Mouse (Mus musculus): ENCODE data around the gene Apln. TPM values are rescaled to one million over a fixed set of nuclear protein-coding genes. Genes with fewer than 3 reads are reported as not detected.

The Apln gene
- polyA plus RNA-seq, 1 experiment from 2014 or later, result 2.1 TPM

DNA sequence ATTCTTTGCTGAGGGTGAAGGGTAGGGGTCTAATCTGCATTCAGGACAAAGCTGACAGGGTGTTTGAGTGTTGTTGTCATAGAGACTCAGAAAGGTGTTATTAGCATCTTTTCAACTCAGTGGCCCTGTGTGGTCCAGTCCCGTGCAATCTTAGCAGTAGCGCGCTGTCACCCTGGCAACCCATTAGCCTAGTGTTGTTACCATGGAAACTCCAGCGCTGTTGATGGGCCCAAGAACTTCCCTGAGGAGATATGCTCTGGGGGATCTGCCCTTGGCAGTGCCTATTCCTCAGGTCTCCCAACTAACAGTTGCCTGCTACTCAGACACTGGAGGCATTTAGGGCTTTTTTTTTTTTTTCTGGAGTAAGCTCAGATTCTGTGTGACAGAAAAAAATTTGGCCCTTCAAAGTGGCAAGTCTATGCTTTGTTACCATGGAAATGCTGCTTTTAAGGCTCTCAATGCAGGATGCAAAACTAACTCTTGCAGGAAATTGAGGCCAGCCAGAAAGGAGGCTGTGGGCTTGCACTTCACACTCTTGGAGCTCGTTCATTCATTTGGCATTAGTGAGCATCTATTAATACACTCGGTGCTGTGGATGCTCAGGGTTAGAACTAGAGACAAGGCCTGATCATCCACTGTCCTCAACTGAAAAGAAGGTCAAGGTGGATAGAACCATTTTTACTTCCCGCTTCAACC lies 17.6 kb downstream of the Apln start:
- no peaks in the 10 kb centered on the region for H3K9me3 ChIP-seq (replicated peaks)

DNA sequence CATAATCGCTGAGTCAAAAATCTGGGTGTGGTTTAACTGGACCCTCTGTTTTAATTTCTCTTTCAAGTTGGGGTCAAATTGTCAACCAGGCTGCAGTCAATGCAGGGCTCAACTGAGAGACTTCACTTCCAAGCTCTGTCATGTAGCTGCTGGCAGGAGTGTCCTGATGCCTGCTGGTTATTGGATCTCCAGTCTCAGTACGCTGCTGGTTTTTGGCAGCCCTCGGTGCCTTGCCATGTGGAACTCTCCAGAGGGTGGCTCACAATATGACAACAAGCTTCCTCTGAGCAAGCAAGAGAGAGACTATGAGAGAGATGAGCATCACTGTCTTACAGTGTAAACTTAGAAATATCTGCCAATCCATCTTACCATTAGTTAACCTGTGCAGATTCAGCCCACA lies 23.0 kb downstream of the Apln start:
- Histone ChIP-seq H3K27ac (ENCODE audit: poor library complexity, severe bottlenecking) (no peak overlapping the region), H3K9me3 (replicated peaks) (no peaks in the 10 kb centered on the region), H3K4me1 (replicated peaks) (no peaks in the 10 kb centered on the region), H3K4me2 (no peak overlapping the region), H3K36me3 (no peaks in the 10 kb centered on the region), H3K9ac (no peak overlapping the region), H3K4me3 (no peak overlapping the region), H3K27me3 (replicated peaks) (no peaks in the 10 kb centered on the region)
- ATAC-seq (ENCODE audit: insufficient number of reproducible peaks, low FRiP score), result no peak
- WGBS, result 89% methylated on average over 3 of the region's 3 CpGs

More for the DNA sequence above, 17.6 kb downstream of the Apln start:
- no peak overlapping the region for H3K4me3 ChIP-seq
- H3K9ac ChIP-seq, result no peak overlapping the region
- H3K36me3 ChIP-seq, result no peaks in the 10 kb centered on the region
- no peak overlapping the region for H3K27ac ChIP-seq (ENCODE audit: poor library complexity, severe bottlenecking)
- H3K4me1 ChIP-seq (replicated peaks), result no peaks in the 10 kb centered on the region
- 55% methylated on average over 7 of the region's 7 CpGs for WGBS
- peaks cover 37% of the 10 kb centered on the region for H3K27me3 ChIP-seq (replicated peaks)
- no peak for ATAC-seq (ENCODE audit: insufficient number of reproducible peaks, low FRiP score)
- H3K4me2 ChIP-seq, result no peak overlapping the region

DNA sequence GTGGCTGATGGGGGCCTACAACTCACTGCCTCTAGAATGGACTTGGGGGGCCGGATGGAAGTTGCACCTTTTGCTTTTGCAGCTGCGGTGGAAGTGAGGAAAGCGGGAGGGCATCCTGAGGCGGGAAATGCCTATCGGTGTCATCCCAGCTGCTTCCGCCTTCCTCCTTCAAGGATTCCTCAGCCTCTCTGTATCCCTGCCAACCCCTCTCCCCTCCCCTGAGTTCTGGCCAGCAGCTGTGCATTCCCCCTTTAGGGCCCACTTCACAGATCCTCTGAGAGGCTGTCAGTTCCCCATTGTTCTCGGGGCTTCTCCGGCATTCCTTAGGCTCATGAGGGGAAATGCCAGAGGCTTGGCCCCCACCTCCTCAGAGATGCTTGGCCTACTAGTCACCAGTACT lies 28.6 kb downstream of the Apln start:
- 0 out of 2 replicates have a peak, but pooled peaks have one; percentile 36 for ATAC-seq (ENCODE audit: insufficient number of reproducible peaks, low FRiP score)
- Histone ChIP-seq H3K4me3 (no peak overlapping the region), H3K27me3 (replicated peaks) (no peaks in the 10 kb centered on the region), H3K9ac (no peak overlapping the region), H3K4me2 (no peak overlapping the region), H3K36me3 (no peaks in the 10 kb centered on the region), H3K27ac (ENCODE audit: poor library complexity, severe bottlenecking) (no peak overlapping the region), H3K4me1 (replicated peaks) (no peaks in the 10 kb centered on the region), H3K9me3 (replicated peaks) (no peaks in the 10 kb centered on the region)
- WGBS, result 47% methylated on average over 8 of the region's 8 CpGs

DNA sequence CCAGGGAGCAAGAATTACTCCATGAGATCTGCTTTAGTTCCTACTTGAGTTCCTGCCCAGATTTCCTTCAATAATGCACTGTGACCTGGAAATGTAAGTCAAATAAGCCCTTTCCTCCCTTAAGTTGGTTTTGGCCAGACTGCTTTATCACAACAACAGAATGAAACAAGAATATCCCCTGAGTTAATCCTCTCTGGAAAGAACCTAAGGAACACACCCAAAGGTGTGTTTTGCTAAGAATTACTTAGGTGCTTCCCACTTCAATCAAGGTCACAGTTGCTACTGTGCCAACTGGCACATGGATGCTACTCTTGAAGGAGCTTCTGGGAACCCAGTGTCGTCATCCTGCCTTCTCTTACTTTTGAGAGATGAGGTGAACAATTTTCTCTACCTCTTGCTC lies 29.9 kb downstream of the Apln start:
- no peak overlapping the region for H3K9ac ChIP-seq
- no peak for ATAC-seq (ENCODE audit: insufficient number of reproducible peaks, low FRiP score)
- no peaks in the 10 kb centered on the region for H3K27me3 ChIP-seq (replicated peaks)
- no peak overlapping the region for H3K4me2 ChIP-seq
- H3K36me3 ChIP-seq, result no peaks in the 10 kb centered on the region
- no peak overlapping the region for H3K4me3 ChIP-seq
- WGBS, result 70% methylated on average over 1 of the region's 1 CpGs
- no peak overlapping the region for H3K27ac ChIP-seq (ENCODE audit: poor library complexity, severe bottlenecking)
- no peaks in the 10 kb centered on the region for H3K4me1 ChIP-seq (replicated peaks)
- 0 out of 2 replicates have a peak, but pooled peaks cover 3% of the 10 kb centered on the region for H3K9me3 ChIP-seq (replicated peaks)

DNA sequence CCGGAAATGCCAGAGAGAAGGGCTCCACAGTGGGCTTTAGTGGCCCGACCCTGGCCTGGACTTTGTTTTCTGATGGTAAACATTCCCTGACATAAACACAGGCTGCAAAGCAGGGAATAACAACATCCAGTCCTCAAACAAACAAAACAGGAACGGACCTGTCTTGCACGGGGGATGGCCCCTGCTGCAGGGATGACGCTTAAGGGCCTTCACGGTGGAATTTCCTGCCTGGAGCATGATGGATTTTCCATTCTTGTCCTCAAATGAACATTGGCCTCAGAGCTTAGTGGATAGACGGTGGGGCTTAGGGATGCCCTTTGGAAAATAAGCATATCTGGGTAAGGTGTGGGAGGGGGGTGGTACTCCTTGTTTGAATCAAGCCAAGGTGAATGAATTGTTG lies 33.5 kb downstream of the Apln start:
- no peak overlapping the region for H3K4me3 ChIP-seq
- H3K27ac ChIP-seq (ENCODE audit: poor library complexity, severe bottlenecking), result no peak overlapping the region
- H3K9ac ChIP-seq, result no peak overlapping the region
- ATAC-seq (ENCODE audit: insufficient number of reproducible peaks, low FRiP score), result no peak
- 66% methylated on average over 7 of the region's 7 CpGs for WGBS
- no peak overlapping the region for H3K4me2 ChIP-seq
- no peaks in the 10 kb centered on the region for H3K27me3 ChIP-seq (replicated peaks)
- H3K36me3 ChIP-seq, result no peaks in the 10 kb centered on the region
- no peaks in the 10 kb centered on the region for H3K4me1 ChIP-seq (replicated peaks)
- H3K9me3 ChIP-seq (replicated peaks), result 0 out of 2 replicates have a peak, but pooled peaks cover 3% of the 10 kb centered on the region

DNA sequence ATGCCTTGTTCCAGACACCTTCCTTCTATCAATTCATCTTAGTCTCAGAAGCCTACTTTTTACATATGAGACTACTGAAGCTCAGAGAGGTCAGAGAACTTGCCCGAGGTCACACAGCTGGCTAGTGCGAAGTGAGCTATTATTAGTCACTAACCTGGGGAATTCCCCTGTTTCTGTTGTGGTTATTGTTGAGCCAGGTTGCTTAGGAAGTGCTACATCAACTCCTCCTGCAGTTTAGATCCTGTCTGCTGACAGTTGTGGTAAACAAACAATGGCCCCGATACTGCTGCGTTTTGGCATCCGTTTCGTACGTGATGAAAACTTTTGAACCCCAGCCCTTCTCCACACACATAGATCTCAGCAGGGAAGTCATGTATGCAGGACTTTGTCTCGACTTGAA lies 36.2 kb downstream of the Apln start:
- Histone ChIP-seq H3K27me3 (replicated peaks) (peaks cover 3% of the 10 kb centered on the region; the same call in 1 of the 2 replicates), H3K27ac (ENCODE audit: poor library complexity, severe bottlenecking) (no peak overlapping the region), H3K4me2 (no peak overlapping the region), H3K9me3 (replicated peaks) (0 out of 2 replicates have a peak, but pooled peaks cover 3% of the 10 kb centered on the region), H3K9ac (no peak overlapping the region), H3K4me1 (replicated peaks) (no peaks in the 10 kb centered on the region), H3K4me3 (no peak overlapping the region), H3K36me3 (no peaks in the 10 kb centered on the region)
- ATAC-seq (ENCODE audit: insufficient number of reproducible peaks, low FRiP score), result no peak
- WGBS, result 74% methylated on average over 8 of the region's 8 CpGs

DNA sequence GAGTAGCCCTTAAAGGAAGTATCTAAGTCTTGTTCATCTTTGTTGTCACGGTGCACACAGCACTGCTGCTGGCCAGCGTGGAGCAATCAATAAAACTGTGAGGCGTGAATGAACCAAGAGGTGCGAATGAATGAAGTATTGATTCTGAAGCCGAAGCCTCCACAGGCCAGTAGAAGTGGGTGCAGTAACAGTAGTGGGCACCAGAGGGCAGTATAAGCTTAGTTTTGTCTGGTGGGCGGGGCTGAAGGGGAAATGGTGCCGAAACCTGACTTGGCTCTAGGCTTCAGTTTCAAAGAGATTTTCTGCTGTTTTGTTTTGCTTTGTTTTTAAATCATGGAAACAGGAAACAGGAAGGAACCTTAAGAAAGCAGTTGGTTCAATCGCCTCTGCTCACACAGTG lies 42.0 kb downstream of the Apln start:
- H3K27ac ChIP-seq (ENCODE audit: poor library complexity, severe bottlenecking), result no peak overlapping the region
- no peak for ATAC-seq (ENCODE audit: insufficient number of reproducible peaks, low FRiP score)
- peaks cover 12% of the 10 kb centered on the region; the same call in 1 of the 2 replicates for H3K27me3 ChIP-seq (replicated peaks)
- no peaks in the 10 kb centered on the region for H3K36me3 ChIP-seq
- H3K4me1 ChIP-seq (replicated peaks), result no peaks in the 10 kb centered on the region
- H3K9me3 ChIP-seq (replicated peaks), result no peaks in the 10 kb centered on the region
- H3K4me2 ChIP-seq, result peak overlapping the region; percentile 44
- H3K4me3 ChIP-seq, result no peak overlapping the region
- H3K9ac ChIP-seq, result no peak overlapping the region
- 22% methylated on average over 8 of the region's 8 CpGs for WGBS

DNA sequence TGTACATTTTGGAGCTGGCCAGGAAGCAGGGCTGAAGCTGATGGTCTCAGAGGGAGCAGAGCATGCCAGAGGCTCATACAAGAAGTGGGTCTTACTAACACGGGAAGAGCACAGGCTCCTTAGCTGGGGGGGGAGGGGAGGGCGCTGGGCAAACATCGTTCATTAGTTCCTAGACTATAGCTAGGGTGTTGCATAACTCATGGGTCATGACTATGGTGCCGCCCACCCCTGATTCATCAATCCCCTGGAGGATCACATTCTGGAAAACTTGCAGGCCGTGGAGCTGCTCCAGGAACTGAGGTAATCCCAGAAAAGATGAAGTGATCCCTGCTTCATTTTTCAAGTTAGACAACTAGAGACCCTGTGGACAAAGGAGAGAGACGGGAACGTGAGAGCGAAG lies 46.6 kb downstream of the Apln start:
- no peaks in the 10 kb centered on the region for H3K9me3 ChIP-seq (replicated peaks)
- H3K27ac ChIP-seq (ENCODE audit: poor library complexity, severe bottlenecking), result no peak overlapping the region
- H3K4me1 ChIP-seq (replicated peaks), result no peaks in the 10 kb centered on the region
- WGBS, result 63% methylated on average over 8 of the region's 8 CpGs
- H3K27me3 ChIP-seq (replicated peaks), result peaks cover 5% of the 10 kb centered on the region; the same call in 1 of the 2 replicates
- H3K9ac ChIP-seq, result no peak overlapping the region
- ATAC-seq (ENCODE audit: insufficient number of reproducible peaks, low FRiP score), result no peak
- H3K36me3 ChIP-seq, result no peaks in the 10 kb centered on the region
- H3K4me3 ChIP-seq, result no peak overlapping the region
- H3K4me2 ChIP-seq, result no peak overlapping the region

DNA sequence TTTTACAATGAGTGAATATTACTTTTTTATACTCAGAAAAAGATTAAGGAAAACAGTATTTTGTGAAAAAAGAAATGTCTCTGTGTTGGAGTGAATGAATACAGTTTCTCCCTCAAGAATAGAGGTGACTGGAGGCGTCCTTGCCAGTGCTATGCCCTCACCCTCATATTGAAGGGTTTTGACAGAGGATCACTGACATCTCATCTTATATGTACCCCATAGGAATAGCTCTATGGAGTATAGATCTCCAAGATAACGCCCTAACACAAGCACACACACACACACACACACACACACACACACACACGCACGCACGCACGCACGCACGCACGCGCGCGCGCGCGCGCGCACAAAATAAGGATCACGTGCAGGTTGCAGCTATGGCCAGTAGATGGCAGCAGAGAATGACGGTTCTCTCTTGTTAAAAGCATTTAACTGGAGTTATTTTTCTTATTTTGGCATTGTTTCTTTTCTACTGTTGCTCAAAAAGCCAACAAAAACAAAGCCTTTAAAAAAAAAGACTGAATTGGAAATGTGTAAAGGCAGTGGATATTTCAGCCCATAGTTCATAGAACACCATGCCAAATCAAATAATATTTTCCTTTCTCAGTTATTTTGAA lies 49.5 kb downstream of the Apln start:
- H3K4me3 ChIP-seq, result peak overlapping the region; percentile 34
- H3K4me1 ChIP-seq (replicated peaks), result no peaks in the 10 kb centered on the region
- H3K27me3 ChIP-seq (replicated peaks), result peaks cover 5% of the 10 kb centered on the region; the same call in 1 of the 2 replicates
- no peaks in the 10 kb centered on the region for H3K36me3 ChIP-seq
- H3K4me2 ChIP-seq, result peak overlapping the region; percentile 59
- no peak overlapping the region for H3K27ac ChIP-seq (ENCODE audit: poor library complexity, severe bottlenecking)
- WGBS, result 6% methylated on average over 19 of the region's 19 CpGs
- H3K9ac ChIP-seq, result no peak overlapping the region
- ATAC-seq (ENCODE audit: insufficient number of reproducible peaks, low FRiP score), result no peak
- H3K9me3 ChIP-seq (replicated peaks), result no peaks in the 10 kb centered on the region

DNA sequence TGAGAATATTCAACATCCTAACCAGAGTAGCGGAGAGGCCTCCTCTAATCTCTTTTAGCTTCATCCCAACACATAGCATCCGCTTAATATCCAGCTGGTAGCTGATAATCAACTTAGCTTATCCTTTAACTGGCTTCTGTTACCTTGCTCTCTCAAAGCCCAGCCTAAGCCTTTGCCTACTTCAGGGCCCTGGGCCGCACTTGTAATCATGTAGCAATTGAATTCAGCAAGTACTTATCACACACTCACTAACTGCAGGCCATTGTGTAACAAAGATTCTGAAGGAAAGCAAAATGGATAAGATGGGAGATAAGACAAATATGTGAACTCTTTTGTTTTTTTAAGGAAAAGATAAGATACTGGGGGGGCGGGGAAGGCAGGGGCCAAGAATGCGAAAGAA lies 57.6 kb downstream of the Apln start:
- Histone ChIP-seq H3K4me1 (replicated peaks) (no peaks in the 10 kb centered on the region), H3K36me3 (no peaks in the 10 kb centered on the region), H3K27me3 (replicated peaks) (no peaks in the 10 kb centered on the region), H3K27ac (ENCODE audit: poor library complexity, severe bottlenecking) (no peak overlapping the region), H3K9ac (no peak overlapping the region), H3K9me3 (replicated peaks) (no peaks in the 10 kb centered on the region), H3K4me3 (no peak overlapping the region), H3K4me2 (no peak overlapping the region)
- no peak for ATAC-seq (ENCODE audit: insufficient number of reproducible peaks, low FRiP score)
- WGBS, result 52% methylated on average over 5 of the region's 5 CpGs

DNA sequence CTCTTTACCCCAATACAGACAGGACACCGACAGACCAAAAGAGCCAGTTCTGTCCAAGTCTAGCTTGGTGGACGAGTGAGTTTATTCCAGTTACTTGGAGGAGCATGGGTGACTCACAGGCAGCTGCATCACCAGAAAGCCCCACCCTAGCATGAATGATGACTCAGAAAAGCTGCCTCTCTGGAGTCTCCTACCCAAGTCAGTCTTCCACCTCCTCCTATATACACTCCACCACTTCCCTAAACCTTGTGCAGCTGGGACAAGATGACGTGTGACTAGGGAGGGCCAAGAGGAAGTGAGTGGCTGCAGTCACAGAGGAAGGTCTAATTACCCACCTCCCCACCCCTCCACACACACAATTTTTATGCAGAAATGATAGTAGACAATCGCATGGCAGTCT lies 58.1 kb downstream of the Apln start:
- Histone ChIP-seq H3K9ac (no peak overlapping the region), H3K4me3 (no peak overlapping the region), H3K36me3 (no peaks in the 10 kb centered on the region), H3K27ac (ENCODE audit: poor library complexity, severe bottlenecking) (no peak overlapping the region), H3K27me3 (replicated peaks) (no peaks in the 10 kb centered on the region), H3K4me1 (replicated peaks) (no peaks in the 10 kb centered on the region), H3K9me3 (replicated peaks) (no peaks in the 10 kb centered on the region), H3K4me2 (no peak overlapping the region)
- 62% methylated on average over 4 of the region's 4 CpGs for WGBS
- ATAC-seq (ENCODE audit: insufficient number of reproducible peaks, low FRiP score), result no peak
